Mouse (Mus musculus) kidney, postnatal 0 days (tissue): ENCODE results near the gene Tmem259. TPM values are rescaled to one million over a fixed set of nuclear protein-coding genes. Genes with fewer than 3 reads are reported as not detected.

ENCODE experiments used
- ATAC-seq: fragments of 200-750 bp; cut with Nextera tagmentation; replicated peaks from 2 replicates; pipeline ENCODE4 v1.8.0; 2017; ENCODE audit warnings: low read depth, moderate number of reproducible peaks, moderate TSS enrichment, moderate library complexity; ENCODE audit not compliant: low FRiP score
- DNase-seq: peaks from one replicate; pipeline ENCODE4 v3.0.0-alpha.2; 2016; ENCODE audit warnings: low spot score
- H3K27ac ChIP-seq: fragments of 300-500 bp; sonication (generic); 2 replicates; pipeline ENCODE4 v1.5.1; 2014; ENCODE audit warnings: mild to moderate bottlenecking
- H3K27me3 ChIP-seq: fragments of 300-500 bp; sonication (generic); 2 replicates; pipeline ENCODE4 v1.6.1; 2014; ENCODE audit warnings: low read length, mixed read lengths; ENCODE audit not compliant: insufficient read depth
- H3K36me3 ChIP-seq: fragments of 300-500 bp; sonication (generic); 2 replicates; pipeline ENCODE4 v1.6.1; 2014; ENCODE audit warnings: low read length, mixed read lengths; ENCODE audit not compliant: insufficient read depth
- H3K4me1 ChIP-seq: fragments of 300-500 bp; sonication (generic); replicated peaks from 2 replicates; pipeline ENCODE4 v1.6.1; 2014; ENCODE audit warnings: antibody characterized with exemption, low read length, mixed read lengths; ENCODE audit not compliant: insufficient read depth
- H3K4me2 ChIP-seq: fragments of 300-500 bp; sonication (generic); 2 replicates; pipeline ENCODE4 v1.6.1; 2014; ENCODE audit warnings: mild to moderate bottlenecking, low read length, moderate library complexity, mixed read lengths
- H3K4me3 ChIP-seq: fragments of 300-500 bp; sonication (generic); replicated peaks from 2 replicates; pipeline ENCODE4 v1.5.1; 2014; ENCODE audit warnings: low read depth, low read length
- H3K9ac ChIP-seq: fragments of 300-500 bp; sonication (generic); 2 replicates; pipeline ENCODE4 v1.6.1; 2014; ENCODE audit warnings: low read depth, low read length
- H3K9me3 ChIP-seq: fragments of 300-500 bp; sonication (generic); replicated peaks from 2 replicates; pipeline ENCODE4 v1.6.1; 2016; ENCODE audit warnings: low read length, inconsistent platforms, mixed read lengths
- CTCF ChIP-seq: IDR thresholded peaks from 2 replicates; pipeline ENCODE4 v1.5.1; 2016; ENCODE audit warnings: antibody characterized with exemption, low read depth, mild to moderate bottlenecking, moderate library complexity
- WGBS: fragments of 180-500 bp; shearing (Covaris S2); extraction: QIAGEN DNeasy Blood & Tissue Kit; methylation state at CpG from one replicate; pipeline ENCODE4 v1.1.7; 2014; 5-methylcytosine and 5-hydroxymethylcytosine counted together
- polyA plus RNA-seq: library from polyadenylated mRNA; unstranded; fragments of >200 nt; fragmentation: Nextera tagmentation; extraction: Ambion mirVana; gene quantifications from 2 replicates; pipeline ENCODE4 v1.2.1, GENCODE M21; 2015

Gene Tmem259
- polyA plus RNA-seq, 1 experiment from 2014 or later: 26.6 TPM

DNA sequence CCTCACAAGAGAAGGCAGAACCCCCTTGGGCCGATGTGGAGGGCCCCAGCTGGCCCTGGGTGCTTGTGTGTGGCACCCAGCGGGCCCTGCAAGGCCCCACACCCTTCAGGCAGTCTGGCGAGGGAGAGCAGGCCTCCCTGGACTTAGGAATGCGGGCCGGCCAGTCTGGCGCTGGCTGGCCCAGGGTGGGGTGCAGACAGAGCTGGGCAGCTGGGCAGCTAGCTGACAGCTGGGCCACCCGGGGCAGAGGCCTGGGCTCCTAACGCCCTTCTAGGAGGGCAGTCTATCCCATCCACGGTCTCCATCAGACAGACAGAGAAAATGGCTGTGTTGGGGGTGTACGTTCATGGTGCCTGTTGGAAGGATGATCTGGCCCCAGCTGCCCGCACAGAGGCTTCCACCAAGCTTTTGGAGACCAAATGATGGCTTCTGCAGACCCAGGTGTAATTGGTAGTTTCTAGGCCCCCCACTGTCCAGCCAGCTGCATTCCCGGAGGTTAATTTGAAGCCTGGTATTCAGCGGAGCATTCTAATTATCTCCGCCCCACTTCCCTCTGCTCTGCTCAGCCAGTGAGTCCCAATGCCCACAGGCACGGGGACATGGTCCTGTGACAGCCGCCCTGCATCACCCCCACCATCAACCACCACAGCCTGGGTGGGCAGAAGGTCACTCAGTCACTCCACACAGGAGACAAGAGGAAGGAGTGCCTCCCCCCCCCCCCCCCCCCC is 38.5 kb downstream of the Tmem259 start:
- peak overlapping the region; percentile 31; the same call in 1 of the 2 replicates for H3K9ac ChIP-seq
- no peak overlapping the region for H3K4me3 ChIP-seq
- 31% methylated on average over 16 of the region's 16 CpGs for WGBS
- H3K27me3 ChIP-seq: no peaks in the 10 kb centered on the region
- no peak for TF ChIP-seq CTCF
- H3K4me1 ChIP-seq: peaks cover 20% of the 10 kb centered on the region; the same call in 1 of the 2 replicates
- no peaks in the 10 kb centered on the region for H3K9me3 ChIP-seq
- DNase-seq (peak; percentile 79), ATAC-seq (peak; percentile 85)
- H3K36me3 ChIP-seq: peaks cover 20% of the 10 kb centered on the region
- peak overlapping the region; percentile 81 for H3K27ac ChIP-seq
- H3K4me2 ChIP-seq: no peak overlapping the region

DNA sequence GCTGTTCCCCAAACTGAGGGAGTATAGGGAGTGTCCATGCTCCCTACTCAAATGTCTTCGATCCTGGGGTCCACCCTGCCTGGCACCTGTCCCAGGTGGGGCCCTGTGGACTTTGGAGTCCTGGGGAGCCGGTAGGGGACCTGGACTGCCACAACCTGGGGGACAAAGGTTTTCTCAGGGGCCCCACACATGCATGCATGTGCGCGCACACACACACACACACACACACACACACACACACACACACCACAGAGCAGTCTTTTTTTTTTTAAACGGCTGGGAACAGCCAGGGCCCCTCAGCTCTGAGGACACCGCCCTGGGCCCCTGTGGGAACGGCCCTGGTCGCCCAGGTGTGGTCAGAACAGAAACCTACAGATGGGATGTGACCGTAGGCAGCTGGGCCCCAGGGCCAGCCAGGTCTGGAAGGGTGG is 40.6 kb downstream of the Tmem259 start:
- H3K4me1 ChIP-seq: peaks cover 33% of the 10 kb centered on the region; the same call in 1 of the 2 replicates
- no peak overlapping the region for H3K4me3 ChIP-seq
- no peak overlapping the region for H3K4me2 ChIP-seq
- H3K9ac ChIP-seq: no peak overlapping the region
- peak overlapping the region; percentile 43 for H3K27ac ChIP-seq
- TF ChIP-seq CTCF: no peak
- ATAC-seq: no peak
- no peak for DNase-seq
- WGBS: 61% methylated on average over 9 of the region's 9 CpGs
- H3K36me3 ChIP-seq: 0 out of 2 replicates have a peak, but pooled peaks cover under 1% of the 10 kb centered on the region
- H3K9me3 ChIP-seq: no peaks in the 10 kb centered on the region
- H3K27me3 ChIP-seq: no peaks in the 10 kb centered on the region

DNA sequence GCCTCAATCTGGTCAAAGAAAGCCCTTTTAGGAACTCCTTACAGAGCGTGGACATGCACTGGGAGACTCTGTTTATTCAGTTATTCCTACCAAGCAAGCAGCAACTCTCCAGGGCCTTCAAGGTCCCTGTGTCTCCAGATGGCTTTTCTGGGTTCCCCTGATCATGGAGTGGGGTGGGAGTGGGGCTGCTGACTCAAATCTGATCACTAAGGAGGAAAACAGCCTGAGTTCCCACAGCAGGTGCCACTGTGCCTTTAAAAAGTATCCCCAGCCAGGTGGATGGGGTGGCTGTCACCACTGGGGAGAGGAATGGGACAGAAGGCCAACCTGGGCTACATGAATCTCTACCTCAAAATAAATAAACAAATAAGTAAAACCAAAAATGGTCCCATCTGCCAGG is 41.1 kb downstream of the Tmem259 start:
- TF ChIP-seq CTCF: no peak
- no peaks in the 10 kb centered on the region for H3K9me3 ChIP-seq
- ATAC-seq: no peak
- peaks cover 33% of the 10 kb centered on the region; the same call in 1 of the 2 replicates for H3K4me1 ChIP-seq
- H3K4me2 ChIP-seq: no peak overlapping the region
- H3K27me3 ChIP-seq: no peaks in the 10 kb centered on the region
- H3K4me3 ChIP-seq: no peak overlapping the region
- no peak overlapping the region for H3K9ac ChIP-seq
- peak overlapping the region; percentile 43 for H3K27ac ChIP-seq
- no peak for DNase-seq
- 94% methylated on average over 1 of the region's 1 CpGs for WGBS
- H3K36me3 ChIP-seq: no peaks in the 10 kb centered on the region

DNA sequence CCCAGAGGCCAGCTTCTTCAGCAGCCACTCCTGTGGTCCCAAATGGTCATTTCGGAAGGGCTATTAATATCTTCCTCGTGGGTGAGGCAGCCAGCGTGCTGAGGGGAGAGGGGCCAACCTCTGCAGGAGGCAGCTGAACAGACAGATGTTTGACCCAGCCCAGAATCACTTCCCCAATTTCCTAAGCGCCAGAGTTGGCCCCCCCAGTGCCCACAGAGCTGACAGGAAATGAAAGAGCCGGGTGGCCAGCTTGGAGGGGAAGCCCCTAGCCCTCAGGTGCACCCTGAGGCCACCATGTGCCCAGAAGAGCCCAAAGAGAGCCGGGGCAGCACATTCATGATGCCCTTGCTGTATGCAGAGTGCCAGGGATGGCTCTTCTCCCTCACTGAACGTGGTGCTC is 43.4 kb downstream of the Tmem259 start:
- WGBS: 50% methylated on average over 7 of the region's 7 CpGs
- H3K36me3 ChIP-seq: no peaks in the 10 kb centered on the region
- TF ChIP-seq CTCF: no peak
- DNase-seq (no peak), ATAC-seq (no peak)
- H3K9me3 ChIP-seq: no peaks in the 10 kb centered on the region
- H3K4me2 ChIP-seq: no peak overlapping the region
- no peak overlapping the region for H3K27ac ChIP-seq
- H3K27me3 ChIP-seq: no peaks in the 10 kb centered on the region
- no peak overlapping the region for H3K4me3 ChIP-seq
- no peak overlapping the region for H3K9ac ChIP-seq
- peaks cover 42% of the 10 kb centered on the region for H3K4me1 ChIP-seq

DNA sequence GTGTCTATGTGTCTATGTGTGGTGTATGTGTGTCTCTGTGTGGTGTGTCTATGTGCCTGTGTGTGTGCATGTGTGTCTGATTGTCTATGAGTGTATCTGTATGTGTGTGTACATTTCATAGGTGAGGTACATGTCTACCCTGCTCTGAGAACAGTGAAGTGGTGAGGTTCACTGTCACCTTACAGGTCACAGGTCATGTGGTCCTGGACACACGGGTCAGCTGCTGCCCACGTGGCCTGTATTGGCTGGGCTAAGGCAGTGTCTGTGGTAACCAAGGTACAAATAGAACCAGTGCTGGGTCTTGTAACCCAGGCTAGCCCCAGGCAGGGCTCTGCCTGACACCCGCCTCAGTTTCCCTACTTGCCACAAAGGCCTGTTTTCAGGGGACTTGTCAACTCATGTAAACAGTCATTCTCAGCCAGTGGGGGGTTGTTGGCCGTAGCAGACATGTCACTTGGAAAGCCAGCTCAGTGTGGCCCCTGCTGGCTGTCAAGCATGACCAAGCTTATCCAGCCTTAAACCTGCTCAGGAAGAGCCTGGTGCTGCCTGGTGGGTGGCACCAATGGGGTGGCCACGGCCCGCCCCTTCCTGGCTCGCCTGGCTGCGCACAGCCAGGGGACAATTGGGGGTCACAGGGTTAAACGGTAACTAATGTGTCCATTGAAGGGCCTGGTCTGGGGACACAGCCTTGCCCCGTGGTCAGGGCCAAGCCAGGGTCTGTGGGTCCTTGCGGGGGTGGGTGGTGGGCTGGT is 46.2 kb downstream of the Tmem259 start:
- no peak overlapping the region for H3K4me2 ChIP-seq

DNA sequence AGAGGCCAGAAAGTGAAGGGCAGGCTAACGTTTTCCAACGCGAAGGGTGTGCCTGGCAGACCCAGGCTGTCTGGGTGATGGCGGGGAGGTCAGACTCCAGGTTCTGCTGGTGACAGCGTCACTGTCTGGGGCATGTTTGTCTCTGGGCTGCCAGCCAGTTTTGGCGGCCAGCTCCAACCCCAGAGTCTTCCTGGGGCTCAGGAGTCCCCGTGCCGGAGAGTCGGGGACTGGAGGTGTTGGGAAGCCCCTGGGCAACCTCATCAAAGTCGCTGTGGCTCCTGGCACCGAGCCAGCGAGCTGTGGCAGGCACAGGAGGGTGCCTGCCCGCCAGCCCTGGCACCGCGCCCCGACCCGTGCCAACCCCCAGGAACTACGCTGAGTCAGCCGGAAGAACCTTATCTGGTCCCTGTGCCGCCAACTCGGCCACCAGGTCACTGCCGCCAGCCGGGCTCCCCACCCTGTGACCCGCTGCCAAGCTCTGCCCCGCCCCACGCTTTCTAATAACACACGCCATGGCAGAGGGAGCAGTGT is 47.2 kb downstream of the Tmem259 start:
- no peak overlapping the region for H3K4me3 ChIP-seq
- 0 out of 2 replicates have a peak overlapping the region, but pooled peaks have one; percentile 3 for H3K4me2 ChIP-seq
- no peak for TF ChIP-seq CTCF
- WGBS: 45% methylated on average over 27 of the region's 27 CpGs
- no peaks in the 10 kb centered on the region for H3K9me3 ChIP-seq
- H3K4me1 ChIP-seq: peaks cover 66% of the 10 kb centered on the region
- no peaks in the 10 kb centered on the region for H3K27me3 ChIP-seq
- peak overlapping the region; percentile 90 for H3K27ac ChIP-seq
- H3K9ac ChIP-seq: no peak overlapping the region
- peaks cover 8% of the 10 kb centered on the region; the same call in 1 of the 2 replicates for H3K36me3 ChIP-seq
- ATAC-seq (no peak), DNase-seq (no peak)

More for the DNA sequence above, 46.2 kb downstream of the Tmem259 start:
- WGBS: 53% methylated on average over 11 of the region's 11 CpGs
- H3K9me3 ChIP-seq: no peaks in the 10 kb centered on the region
- H3K9ac ChIP-seq: no peak overlapping the region
- H3K27ac ChIP-seq: peak overlapping the region; percentile 90
- ATAC-seq (peak; percentile 72), DNase-seq (no peak)
- 0 out of 2 replicates have a peak, but pooled peaks have one; percentile 2 for TF ChIP-seq CTCF
- no peaks in the 10 kb centered on the region for H3K27me3 ChIP-seq
- H3K4me3 ChIP-seq: no peak overlapping the region
- H3K36me3 ChIP-seq: peaks cover 4% of the 10 kb centered on the region; the same call in 1 of the 2 replicates
- H3K4me1 ChIP-seq: peaks cover 57% of the 10 kb centered on the region
